Mouse (Mus musculus) kidney, adult 2 months (tissue): ENCODE results near the gene Sfmbt1.

Experiments
- CTCF ChIP-seq: fragments of 200-500 bp; conservative IDR thresholded peaks from 2 replicates; pipeline ENCODE4 v1.5.1; 2011; ENCODE audit warnings: low read depth, mild to moderate bottlenecking, control low read depth, low read length, moderate library complexity, mixed read lengths; ENCODE audit not compliant: insufficient read depth, insufficient read length
- POLR2A ChIP-seq: fragments of 200-500 bp; IDR thresholded peaks from one replicate; pipeline ENCODE4 v1.6.1; 2011; ENCODE audit warnings: low read depth, low read length, control low read depth

DNA sequence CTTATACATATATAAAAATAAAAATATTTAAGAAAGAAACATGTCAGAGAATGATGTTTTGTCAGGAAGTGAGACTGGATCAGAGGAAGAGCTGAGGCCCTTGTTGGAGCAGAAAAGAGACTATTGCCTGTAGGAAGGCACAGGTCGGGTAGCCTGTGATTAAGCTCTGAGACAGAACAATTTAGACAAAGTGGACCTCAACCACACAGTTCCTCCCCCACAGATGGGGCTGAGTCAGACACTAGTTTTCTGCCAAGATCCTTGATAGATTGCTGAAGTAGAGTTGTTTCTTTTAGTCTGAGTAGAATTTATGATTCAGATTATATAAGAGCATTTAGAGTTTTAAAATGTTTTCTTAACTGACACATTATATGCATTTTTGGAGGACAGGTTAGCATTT lies 74.8 kb downstream of the Sfmbt1 start:
- TF ChIP-seq CTCF (no peak), POLR2A (no peak)
